Mouse (Mus musculus) thymus, adult 2 months (tissue): ENCODE data around the gene Psmd3.

Source experiments
- CTCF ChIP-seq: fragments of 200-500 bp; IDR thresholded peaks from 2 replicates; pipeline ENCODE4 v1.5.1; 2012; ENCODE audit warnings: mild to moderate bottlenecking, control low read depth, low read length, moderate library complexity, borderline replicate concordance; ENCODE audit not compliant: control insufficient read depth, poor library complexity, insufficient read depth; ENCODE audit errors: extremely low read depth
- POLR2A ChIP-seq: fragments of 200-500 bp; IDR thresholded peaks from 2 replicates; pipeline ENCODE4 v1.6.1; 2012; ENCODE audit warnings: mild to moderate bottlenecking, low read length, control low read depth, moderate library complexity; ENCODE audit not compliant: control insufficient read depth, poor library complexity, insufficient read depth; ENCODE audit errors: extremely low read depth

GRCm38 (mm10) chr11:98708282-98708956, 26.1 kb downstream of the Psmd3 start:
- TF ChIP-seq CTCF: no peak
- TF ChIP-seq POLR2A: no peak
